Mouse (Mus musculus) embryonic facial prominence, embryonic 15.5 days (tissue): ENCODE measurements around the gene Plch2. TPM values are rescaled to one million over a fixed set of nuclear protein-coding genes. Genes with fewer than 3 reads are reported as not detected.

Source experiments
- ATAC-seq: fragments of 200-750 bp; cut with Nextera tagmentation; 2 replicates; pipeline ENCODE4 v1.8.0; 2017; ENCODE audit warnings: low read depth, moderate TSS enrichment; ENCODE audit not compliant: insufficient number of reproducible peaks, low FRiP score, low TSS enrichment
- H3K27ac ChIP-seq: fragments of 300-500 bp; sonication (generic); replicated peaks from 2 replicates; pipeline ENCODE4 v1.5.1; 2015; ENCODE audit warnings: mild to moderate bottlenecking, inconsistent platforms
- H3K27me3 ChIP-seq: fragments of 300-500 bp; sonication (generic); 2 replicates; pipeline ENCODE4 v1.6.1; 2015; ENCODE audit warnings: inconsistent platforms
- H3K36me3 ChIP-seq: fragments of 300-500 bp; sonication (generic); 2 replicates; pipeline ENCODE4 v1.6.1; 2015; ENCODE audit warnings: mild to moderate bottlenecking, inconsistent platforms
- H3K4me1 ChIP-seq: fragments of 300-500 bp; sonication (generic); 2 replicates; pipeline ENCODE4 v1.6.1; 2015; ENCODE audit warnings: inconsistent platforms
- H3K4me2 ChIP-seq: fragments of 300-500 bp; sonication (generic); replicated peaks from 2 replicates; pipeline ENCODE4 v1.6.1; 2015; ENCODE audit warnings: mild to moderate bottlenecking, inconsistent platforms
- H3K4me3 ChIP-seq: fragments of 300-500 bp; sonication (generic); replicated peaks from 2 replicates; pipeline ENCODE4 v1.5.1; 2015; ENCODE audit warnings: mild to moderate bottlenecking, inconsistent platforms
- H3K9ac ChIP-seq: fragments of 300-500 bp; sonication (generic); 2 replicates; pipeline ENCODE4 v1.6.1; 2015; ENCODE audit warnings: inconsistent platforms
- H3K9me3 ChIP-seq: fragments of 300-500 bp; sonication (generic); replicated peaks from 2 replicates; pipeline ENCODE4 v1.6.1; 2016; ENCODE audit warnings: inconsistent platforms
- WGBS: fragments of 180-500 bp; shearing (Covaris S2); methylation state at CpG from one replicate; pipeline ENCODE4 v1.1.7; 2015; 5-methylcytosine and 5-hydroxymethylcytosine counted together
- polyA plus RNA-seq: library from polyadenylated mRNA; unstranded; fragments of >200 nt; fragmentation: Nextera tagmentation; extraction: Ambion mirVana; gene quantifications from 2 replicates; pipeline ENCODE4 v1.2.1, GENCODE M21; 2015

The Plch2 gene
- polyA plus RNA-seq, 1 experiment from 2014 or later = 22.4 TPM

- Histone ChIP-seq H3K9me3 (no peaks in the 10 kb centered on the region), H3K9ac (no peak overlapping the region), H3K27me3 (no peaks in the 10 kb centered on the region), H3K36me3 (no peaks in the 10 kb centered on the region), H3K4me1 (no peaks in the 10 kb centered on the region), H3K4me3 (no peak overlapping the region), H3K4me2 (no peak overlapping the region), H3K27ac (no peak overlapping the region)
- ATAC-seq = no peak
- WGBS = 87% methylated on average over 5 of the region's 5 CpGs
These were observed 45.7 kb downstream of the Plch2 start for GRCm38 (mm10) chr4:155010870-155011269.

DNA sequence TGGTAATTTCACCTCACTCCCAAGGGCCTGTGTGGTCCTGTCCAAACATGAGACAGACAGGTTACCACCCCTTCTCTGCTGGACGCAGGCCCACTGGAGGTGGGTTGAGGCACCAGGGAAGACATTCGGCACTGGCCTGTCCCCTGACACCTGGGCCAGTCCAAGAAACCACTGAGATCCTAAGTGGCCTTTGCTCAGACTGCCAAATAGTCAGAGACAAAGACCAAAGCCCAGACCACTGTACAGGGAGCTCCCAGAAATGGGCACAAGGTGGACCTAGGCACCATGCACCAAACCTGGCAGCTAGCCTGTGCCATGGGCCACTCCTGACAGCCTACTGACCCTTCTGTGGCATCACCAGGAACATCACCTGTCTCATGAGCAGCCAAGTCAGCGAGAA is 47.4 kb downstream of the Plch2 start:
- H3K27ac ChIP-seq = no peak overlapping the region
- H3K4me1 ChIP-seq = no peaks in the 10 kb centered on the region
- ATAC-seq = no peak
- H3K9me3 ChIP-seq = no peaks in the 10 kb centered on the region
- no peak overlapping the region for H3K9ac ChIP-seq
- H3K36me3 ChIP-seq = no peaks in the 10 kb centered on the region
- WGBS = 70% methylated on average over 3 of the region's 3 CpGs
- no peaks in the 10 kb centered on the region for H3K27me3 ChIP-seq
- no peak overlapping the region for H3K4me2 ChIP-seq
- H3K4me3 ChIP-seq = no peak overlapping the region

- no peaks in the 10 kb centered on the region for H3K9me3 ChIP-seq
- H3K9ac ChIP-seq = no peak overlapping the region
- no peaks in the 10 kb centered on the region for H3K27me3 ChIP-seq
- no peaks in the 10 kb centered on the region for H3K4me1 ChIP-seq
- no peak overlapping the region for H3K4me2 ChIP-seq
- H3K27ac ChIP-seq = no peak overlapping the region
- ATAC-seq = peak; percentile 49
- H3K4me3 ChIP-seq = no peak overlapping the region
- H3K36me3 ChIP-seq = no peaks in the 10 kb centered on the region
These were observed 48.5 kb downstream of the Plch2 start for GRCm38 (mm10) chr4:155008075-155008474.

DNA sequence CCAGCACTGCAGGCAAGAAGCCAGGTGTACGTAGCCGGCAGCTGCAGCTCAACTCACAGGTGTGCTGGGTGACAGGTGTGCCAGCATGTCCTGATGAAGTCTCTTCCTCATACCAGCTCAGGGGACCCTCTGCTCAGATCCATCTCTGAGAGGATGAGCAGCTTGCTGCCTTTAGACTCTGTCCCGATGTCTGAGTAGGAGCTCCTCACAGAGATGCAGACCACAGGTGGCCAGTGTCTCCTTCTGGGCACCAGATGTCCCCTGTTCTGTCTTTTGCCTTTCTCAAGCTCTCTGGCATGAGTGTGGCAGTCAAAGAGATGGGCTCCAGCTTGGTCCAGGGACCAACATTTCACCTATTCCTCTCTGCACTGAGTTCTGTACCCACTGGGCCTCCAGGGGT is 48.9 kb downstream of the Plch2 start:
- no peaks in the 10 kb centered on the region for H3K9me3 ChIP-seq
- ATAC-seq = no peak
- H3K4me3 ChIP-seq = no peak overlapping the region
- no peaks in the 10 kb centered on the region for H3K4me1 ChIP-seq
- 63% methylated on average over 3 of the region's 3 CpGs for WGBS
- no peak overlapping the region for H3K9ac ChIP-seq
- no peak overlapping the region for H3K4me2 ChIP-seq
- no peaks in the 10 kb centered on the region for H3K36me3 ChIP-seq
- no peaks in the 10 kb centered on the region for H3K27me3 ChIP-seq
- no peak overlapping the region for H3K27ac ChIP-seq

DNA sequence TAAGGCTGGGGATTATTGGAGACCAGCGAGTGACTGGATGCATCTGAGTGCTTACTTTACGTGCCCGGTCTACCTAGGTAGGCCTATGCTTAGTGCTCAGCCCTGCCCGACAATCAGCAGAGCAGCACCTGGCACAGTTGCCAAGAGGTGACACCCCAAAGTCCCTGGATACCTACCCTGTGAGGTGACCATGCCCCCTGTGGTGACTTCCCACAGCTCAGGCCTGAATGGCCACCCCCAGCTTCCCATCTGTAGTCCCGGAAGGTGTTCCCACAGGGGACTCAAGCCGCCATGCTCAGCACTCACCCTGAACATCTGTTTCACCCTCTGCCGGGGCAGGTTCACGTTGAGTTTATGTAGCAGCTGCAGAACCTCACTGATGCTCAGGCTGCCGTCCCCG is 50.3 kb downstream of the Plch2 start:
- Histone ChIP-seq H3K9me3 (no peaks in the 10 kb centered on the region), H3K4me3 (no peak overlapping the region), H3K27ac (no peak overlapping the region), H3K4me2 (no peak overlapping the region), H3K9ac (no peak overlapping the region), H3K27me3 (no peaks in the 10 kb centered on the region), H3K4me1 (no peaks in the 10 kb centered on the region), H3K36me3 (no peaks in the 10 kb centered on the region)
- WGBS = 60% methylated on average over 10 of the region's 10 CpGs
- ATAC-seq = no peak

DNA sequence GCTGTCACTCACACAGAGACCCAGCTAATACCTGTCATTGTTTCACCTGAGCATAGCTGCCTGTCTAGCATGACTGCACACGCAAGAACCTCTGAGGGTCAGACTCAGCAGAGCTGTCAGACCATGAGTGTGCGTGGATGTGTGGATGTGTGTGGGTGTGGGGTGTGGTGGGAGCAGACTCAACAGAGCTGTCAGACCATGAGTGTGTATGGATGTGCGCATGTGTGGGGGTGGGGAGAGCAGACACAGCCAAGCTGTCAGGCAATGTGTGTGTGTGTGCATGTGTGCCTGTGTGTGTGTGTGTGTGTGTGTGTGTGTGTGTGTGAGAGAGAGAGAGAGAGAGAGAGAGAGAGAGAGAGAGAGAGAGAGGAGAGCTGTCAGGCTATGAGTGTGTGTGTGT is 51.3 kb downstream of the Plch2 start:
- WGBS = 82% methylated on average over 3 of the region's 3 CpGs
- Histone ChIP-seq H3K27me3 (no peaks in the 10 kb centered on the region), H3K4me3 (no peak overlapping the region), H3K4me2 (no peak overlapping the region), H3K36me3 (no peaks in the 10 kb centered on the region), H3K27ac (no peak overlapping the region), H3K4me1 (no peaks in the 10 kb centered on the region), H3K9ac (no peak overlapping the region), H3K9me3 (no peaks in the 10 kb centered on the region)
- no peak for ATAC-seq

- H3K4me2 ChIP-seq = no peak overlapping the region
- H3K9me3 ChIP-seq = no peaks in the 10 kb centered on the region
- H3K4me3 ChIP-seq = no peak overlapping the region
- H3K4me1 ChIP-seq = no peaks in the 10 kb centered on the region
- H3K36me3 ChIP-seq = no peaks in the 10 kb centered on the region
- no peak overlapping the region for H3K27ac ChIP-seq
- no peaks in the 10 kb centered on the region for H3K27me3 ChIP-seq
- H3K9ac ChIP-seq = no peak overlapping the region
- 66% methylated on average over 5 of the region's 5 CpGs for WGBS
- ATAC-seq = no peak
These were observed 57.2 kb downstream of the Plch2 start for GRCm38 (mm10) chr4:154999379-154999778.

- no peak overlapping the region for H3K27ac ChIP-seq
- ATAC-seq = no peak
- H3K27me3 ChIP-seq = no peaks in the 10 kb centered on the region
- no peak overlapping the region for H3K4me2 ChIP-seq
- WGBS = 35% methylated on average over 8 of the region's 8 CpGs
- peaks cover 8% of the 10 kb centered on the region; the same call in 1 of the 2 replicates for H3K4me1 ChIP-seq
- no peaks in the 10 kb centered on the region for H3K9me3 ChIP-seq
- H3K4me3 ChIP-seq = no peak overlapping the region
- H3K9ac ChIP-seq = no peak overlapping the region
- H3K36me3 ChIP-seq = no peaks in the 10 kb centered on the region
These were observed 59.9 kb downstream of the Plch2 start for GRCm38 (mm10) chr4:154996572-154997154.

DNA sequence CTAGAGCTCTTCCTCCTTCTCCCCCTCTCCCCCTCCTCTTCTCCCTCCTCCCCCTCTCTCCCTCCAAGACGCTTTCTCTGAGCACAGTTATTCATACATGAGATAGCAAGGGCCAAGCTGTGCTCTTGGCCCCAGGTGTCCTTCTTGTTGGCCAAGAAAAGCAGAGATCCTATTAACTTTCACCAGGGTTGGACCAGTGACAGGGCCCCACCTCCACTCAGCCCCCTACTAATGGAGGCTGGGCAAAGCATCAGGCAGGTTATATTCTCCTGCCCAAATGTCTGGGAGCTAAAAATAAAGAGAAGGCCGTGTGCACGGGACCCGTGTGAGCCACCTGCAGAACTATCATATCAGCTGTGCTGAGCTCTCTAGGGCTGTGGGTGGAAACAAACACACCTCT is 61.7 kb downstream of the Plch2 start:
- no peaks in the 10 kb centered on the region for H3K36me3 ChIP-seq
- H3K27ac ChIP-seq = no peak overlapping the region
- H3K4me1 ChIP-seq = peaks cover 8% of the 10 kb centered on the region; the same call in 1 of the 2 replicates
- no peaks in the 10 kb centered on the region for H3K27me3 ChIP-seq
- no peak overlapping the region for H3K9ac ChIP-seq
- no peaks in the 10 kb centered on the region for H3K9me3 ChIP-seq
- H3K4me2 ChIP-seq = no peak overlapping the region
- ATAC-seq = no peak
- H3K4me3 ChIP-seq = no peak overlapping the region
- 61% methylated on average over 4 of the region's 4 CpGs for WGBS

DNA sequence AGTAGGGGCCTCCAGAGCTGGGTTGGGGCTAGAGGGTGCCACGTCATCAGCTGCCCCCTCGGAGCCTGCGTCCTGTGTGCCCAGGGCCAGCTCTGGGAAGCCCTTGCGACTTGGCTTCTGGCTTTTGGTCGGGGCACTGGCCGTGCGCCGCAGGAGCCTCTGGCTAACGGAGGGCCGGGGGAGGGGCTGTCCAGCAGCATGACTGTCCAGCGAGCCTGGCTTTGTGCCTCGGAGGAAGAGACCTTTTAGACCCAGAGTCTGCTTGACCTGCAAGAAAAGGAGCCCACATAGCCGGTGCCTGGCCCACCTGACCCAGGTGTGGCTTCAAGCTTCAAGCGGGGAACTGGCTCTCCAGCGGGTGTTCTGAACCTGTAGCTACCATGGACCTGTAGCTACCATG is 69.8 kb downstream of the Plch2 start:
- peaks cover 11% of the 10 kb centered on the region; the same call in 1 of the 2 replicates for H3K27me3 ChIP-seq
- H3K27ac ChIP-seq = no peak overlapping the region
- no peaks in the 10 kb centered on the region for H3K36me3 ChIP-seq
- no peak overlapping the region for H3K4me3 ChIP-seq
- H3K4me2 ChIP-seq = no peak overlapping the region
- no peak overlapping the region for H3K9ac ChIP-seq
- peaks cover 16% of the 10 kb centered on the region for H3K4me1 ChIP-seq
- WGBS = 74% methylated on average over 15 of the region's 15 CpGs
- no peak for ATAC-seq
- no peaks in the 10 kb centered on the region for H3K9me3 ChIP-seq

GRCm38 (mm10) chr4:154986096-154986495 is 70.5 kb downstream of the Plch2 start:
- Histone ChIP-seq H3K36me3 (peaks cover under 1% of the 10 kb centered on the region; the same call in 1 of the 2 replicates), H3K4me1 (peaks cover 16% of the 10 kb centered on the region), H3K27me3 (peaks cover 11% of the 10 kb centered on the region; the same call in 1 of the 2 replicates), H3K9ac (no peak overlapping the region), H3K4me2 (peak overlapping the region; percentile 27; the same call in 1 of the 2 replicates), H3K9me3 (no peaks in the 10 kb centered on the region), H3K27ac (no peak overlapping the region), H3K4me3 (peak overlapping the region; percentile 17; the same call in 1 of the 2 replicates)
- no peak for ATAC-seq
- WGBS = 18% methylated on average over 17 of the region's 17 CpGs

GRCm38 (mm10) chr4:154985151-154985777 is 71.3 kb downstream of the Plch2 start:
- H3K4me2 ChIP-seq = no peak overlapping the region
- H3K9me3 ChIP-seq = no peaks in the 10 kb centered on the region
- peaks cover 16% of the 10 kb centered on the region for H3K4me1 ChIP-seq
- H3K27me3 ChIP-seq = peaks cover 11% of the 10 kb centered on the region; the same call in 1 of the 2 replicates
- H3K36me3 ChIP-seq = peaks cover 9% of the 10 kb centered on the region
- H3K27ac ChIP-seq = no peak overlapping the region
- 79% methylated on average over 5 of the region's 5 CpGs for WGBS
- no peak overlapping the region for H3K9ac ChIP-seq
- H3K4me3 ChIP-seq = no peak overlapping the region
- no peak for ATAC-seq
